Mouse (Mus musculus): ENCODE data around the gene Hist1h2bm.
A peak's percentile ranks its signal among the peaks of the same experiment; 100 is the strongest.
"Not testable (repeated sequence)": the region's sequence is repeated elsewhere in the genome, so short reads cannot be mapped to it uniquely, and the experiment has no call there.

GRCm38 (mm10) chr13:21753524-21754285 is 31.9 kb downstream of the Hist1h2bm start, which contains the start of the genes Hist1h2ak and Hist1h2bn:
- not testable (repeated sequence) for TF ChIP-seq CTCF (IDR thresholded peaks at IDR 0.05; ENCODE audit: insufficient read depth, low read length)
- TF ChIP-seq POLR2A (IDR thresholded peaks at IDR 0.05; ENCODE audit: borderline replicate concordance, extremely low read depth, low read depth, low read length) = peak; percentile 48; the same call in 1 of the 2 replicates
